Mouse (Mus musculus): ENCODE data around the gene Gdnf. TPM values are rescaled to one million over a fixed set of nuclear protein-coding genes. Genes with fewer than 3 reads are reported as not detected.

Gene Gdnf
- total and polyA plus RNA-seq, 3 experiments, result not detected

DNA sequence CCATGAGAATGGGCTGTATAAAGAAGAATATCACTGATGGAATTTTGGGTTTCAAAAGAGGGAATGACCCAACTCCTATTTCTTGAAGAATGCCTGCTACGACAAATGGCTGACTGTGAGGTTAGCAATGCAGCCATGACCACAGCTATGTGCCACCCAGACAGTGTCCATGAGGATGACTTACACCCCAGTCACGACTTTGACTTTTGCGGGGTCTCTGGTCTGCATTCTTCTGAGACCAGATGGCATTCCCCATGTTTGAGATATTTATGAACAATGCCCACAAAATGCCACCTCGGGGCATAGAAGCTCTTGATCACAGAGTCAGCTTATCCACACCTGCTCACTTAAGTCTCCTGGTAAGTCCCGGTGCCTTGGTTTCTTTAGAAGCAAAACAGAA is 52.2 kb downstream of the Gdnf start:
- Histone ChIP-seq H3K27me3 (ENCODE audit: control insufficient read depth in 1 of 2, insufficient read depth in 2 of 2, low read length in 2 of 2) (peaks cover 2% of the 10 kb centered on the region in 2 experiments; a peak in 2 of 4 replicates), H3K9ac (ENCODE audit: control insufficient read depth, low read depth, low read length, poor library complexity, severe bottlenecking) (no peak overlapping the region), H3K9me3 (replicated peaks; ENCODE audit: insufficient read depth, low read length) (no peaks in the 10 kb centered on the region), H3K27ac (ENCODE audit: control insufficient read depth, low read depth, low read length) (no peak overlapping the region), H3K36me3 (ENCODE audit: control insufficient read depth in 1 of 2, insufficient read depth in 2 of 2, low read length in 2 of 2) (no peaks in the 10 kb centered on the region), H3K4me1 (ENCODE audit: control insufficient read depth in 1 of 2, insufficient read depth in 2 of 2, low read length in 2 of 2) (no peaks in the 10 kb centered on the region), H3K4me3 (ENCODE audit: control insufficient read depth in 1 of 2, insufficient read depth in 1 of 2, low read depth in 2 of 2, low read length in 2 of 2) (no peak overlapping the region), H3K79me2 (ENCODE audit: control insufficient read depth, insufficient read depth, low read length, poor library complexity) (no peaks in the 10 kb centered on the region)
- TF ChIP-seq ZKSCAN1 (IDR thresholded peaks at IDR 0.05; ENCODE audit: low read depth, low read length), result no peak
- DNase-seq (ENCODE audit: low read depth, low spot score), result no peak

DNA sequence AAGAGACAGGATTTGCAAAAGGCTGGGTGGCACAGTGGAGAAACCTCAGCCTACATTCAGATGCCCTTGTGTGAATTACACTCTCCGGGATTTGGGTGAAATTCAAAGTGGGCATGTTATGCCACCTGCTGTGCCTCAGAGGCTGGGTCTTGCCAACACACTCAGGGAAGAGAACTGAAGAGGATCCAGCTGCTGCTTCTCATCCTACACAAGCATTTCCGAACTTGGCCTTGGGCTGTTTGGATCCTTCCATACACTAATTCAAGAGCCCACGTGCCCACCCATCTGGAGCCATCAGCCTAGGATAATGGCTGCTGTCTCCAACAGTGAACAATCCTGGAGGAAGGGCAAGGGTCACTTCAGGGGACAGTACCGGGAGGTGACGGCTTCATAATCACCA is 52.7 kb downstream of the Gdnf start:
- no peaks in the 10 kb centered on the region for H3K4me1 ChIP-seq (ENCODE audit: control insufficient read depth in 1 of 2, insufficient read depth in 2 of 2, low read length in 2 of 2)
- no peak for TF ChIP-seq USF2 (IDR thresholded peaks at IDR 0.05; ENCODE audit: borderline replicate concordance in 1 of 2, insufficient read depth in 1 of 2, low read depth in 1 of 2, low read length in 2 of 2)
- no peaks in the 10 kb centered on the region for H3K36me3 ChIP-seq (ENCODE audit: control insufficient read depth in 1 of 2, insufficient read depth in 2 of 2, low read length in 2 of 2)
- H3K27ac ChIP-seq (ENCODE audit: control insufficient read depth, low read depth, low read length), result no peak overlapping the region
- no peak for DNase-seq (ENCODE audit: low read depth, low spot score)
- H3K9me3 ChIP-seq (replicated peaks; ENCODE audit: insufficient read depth, low read length), result no peaks in the 10 kb centered on the region
- peaks cover 2% of the 10 kb centered on the region in 2 experiments; a peak in 2 of 4 replicates for H3K27me3 ChIP-seq (ENCODE audit: control insufficient read depth in 1 of 2, insufficient read depth in 2 of 2, low read length in 2 of 2)
- no peaks in the 10 kb centered on the region for H3K79me2 ChIP-seq (ENCODE audit: control insufficient read depth, insufficient read depth, low read length, poor library complexity)
- H3K4me3 ChIP-seq (ENCODE audit: control insufficient read depth in 1 of 2, insufficient read depth in 1 of 2, low read depth in 2 of 2, low read length in 2 of 2), result no peak overlapping the region
- H3K9ac ChIP-seq (ENCODE audit: control insufficient read depth, low read depth, low read length, poor library complexity, severe bottlenecking), result no peak overlapping the region

- no peak overlapping the region for H3K9ac ChIP-seq (ENCODE audit: control insufficient read depth, low read depth, low read length, poor library complexity, severe bottlenecking)
- H3K4me3 ChIP-seq (ENCODE audit: control insufficient read depth in 1 of 2, insufficient read depth in 1 of 2, low read depth in 2 of 2, low read length in 2 of 2), result no peak overlapping the region
- H3K27ac ChIP-seq (ENCODE audit: control insufficient read depth, low read depth, low read length), result no peak overlapping the region
- TF ChIP-seq TAL1 (IDR thresholded peaks at IDR 0.05; ENCODE audit: low read length), result no peak
- no peak for TF ChIP-seq SIN3A (IDR thresholded peaks at IDR 0.05; ENCODE audit: low read length)
- TF ChIP-seq ZKSCAN1 (IDR thresholded peaks at IDR 0.05; ENCODE audit: low read depth, low read length), result no peak
- no peak for TF ChIP-seq MYC (IDR thresholded peaks at IDR 0.05; ENCODE audit: low read depth, low read length)
- no peak for TF ChIP-seq GABPA (IDR thresholded peaks at IDR 0.05; ENCODE audit: low read depth, low read length)
- no peak for TF ChIP-seq MXI1 (IDR thresholded peaks at IDR 0.05; ENCODE audit: low read depth, low read length)
- no peak for TF ChIP-seq POLR2AphosphoS2 (IDR thresholded peaks at IDR 0.05; ENCODE audit: low read length)
- no peak for DNase-seq (ENCODE audit: low read depth, low spot score)
- no peaks in the 10 kb centered on the region for H3K79me2 ChIP-seq (ENCODE audit: control insufficient read depth, insufficient read depth, low read length, poor library complexity)
- H3K4me1 ChIP-seq (ENCODE audit: control insufficient read depth in 1 of 2, insufficient read depth in 2 of 2, low read length in 2 of 2), result no peaks in the 10 kb centered on the region
- no peaks in the 10 kb centered on the region for H3K9me3 ChIP-seq (replicated peaks; ENCODE audit: insufficient read depth, low read length)
- peaks cover 2% of the 10 kb centered on the region in 2 experiments; a peak in 2 of 4 replicates for H3K27me3 ChIP-seq (ENCODE audit: control insufficient read depth in 1 of 2, insufficient read depth in 2 of 2, low read length in 2 of 2)
- no peaks in the 10 kb centered on the region for H3K36me3 ChIP-seq (ENCODE audit: control insufficient read depth in 1 of 2, insufficient read depth in 2 of 2, low read length in 2 of 2)
These were observed 54.7 kb downstream of the Gdnf start for GRCm38 (mm10) chr15:7865305-7865704.

- no peak for TF ChIP-seq POLR2AphosphoS5 (IDR thresholded peaks at IDR 0.05; ENCODE audit: borderline replicate concordance, low read depth, low read length)
- no peak for TF ChIP-seq POLR2AphosphoS2 (IDR thresholded peaks at IDR 0.05; ENCODE audit: low read length)
- TF ChIP-seq MAZ (IDR thresholded peaks at IDR 0.05; ENCODE audit: low read depth, low read length), result no peak
- no peak for TF ChIP-seq USF2 (IDR thresholded peaks at IDR 0.05; ENCODE audit: borderline replicate concordance in 1 of 2, insufficient read depth in 1 of 2, low read depth in 1 of 2, low read length in 2 of 2)
- TF ChIP-seq TAL1 (IDR thresholded peaks at IDR 0.05; ENCODE audit: low read length), result no peak
- no peak for TF ChIP-seq EP300 (IDR thresholded peaks at IDR 0.05; ENCODE audit: low read depth in 1 of 2, low read length in 2 of 2)
- TF ChIP-seq MAX (IDR thresholded peaks at IDR 0.05; ENCODE audit: low read length), result no peak
- Histone ChIP-seq H3K9ac (ENCODE audit: control insufficient read depth, low read depth, low read length, poor library complexity, severe bottlenecking) (no peak overlapping the region), H3K79me2 (ENCODE audit: control insufficient read depth, insufficient read depth, low read length, poor library complexity) (no peaks in the 10 kb centered on the region), H3K27me3 (ENCODE audit: control insufficient read depth in 1 of 2, insufficient read depth in 2 of 2, low read length in 2 of 2) (no peaks in the 10 kb centered on the region), H3K27ac (ENCODE audit: control insufficient read depth, low read depth, low read length) (no peak overlapping the region), H3K4me3 (ENCODE audit: control insufficient read depth in 1 of 2, insufficient read depth in 1 of 2, low read depth in 2 of 2, low read length in 2 of 2) (no peak overlapping the region), H3K9me3 (replicated peaks; ENCODE audit: insufficient read depth, low read length) (no peaks in the 10 kb centered on the region), H3K4me1 (ENCODE audit: control insufficient read depth in 1 of 2, insufficient read depth in 2 of 2, low read length in 2 of 2) (no peaks in the 10 kb centered on the region), H3K36me3 (ENCODE audit: control insufficient read depth in 1 of 2, insufficient read depth in 2 of 2, low read length in 2 of 2) (no peaks in the 10 kb centered on the region)
- no peak for DNase-seq (ENCODE audit: low read depth, low spot score)
These were observed 61.8 kb downstream of the Gdnf start for GRCm38 (mm10) chr15:7872473-7872872.

All from MEL (cell line).